Mouse (Mus musculus) ES-Bruce4 (cell line): Measurements from ENCODE around the gene Gm21987.

Experiments
- CTCF ChIP-seq: IDR thresholded peaks from one replicate; pipeline ENCODE4 v1.8.1; 2011; ENCODE audit warnings: low read depth, low read length
- EP300 ChIP-seq: IDR thresholded peaks from 2 replicates; pipeline ENCODE4 v1.6.1; 2011; ENCODE audit warnings: low read depth, low read length; ENCODE audit not compliant: insufficient read depth

DNA sequence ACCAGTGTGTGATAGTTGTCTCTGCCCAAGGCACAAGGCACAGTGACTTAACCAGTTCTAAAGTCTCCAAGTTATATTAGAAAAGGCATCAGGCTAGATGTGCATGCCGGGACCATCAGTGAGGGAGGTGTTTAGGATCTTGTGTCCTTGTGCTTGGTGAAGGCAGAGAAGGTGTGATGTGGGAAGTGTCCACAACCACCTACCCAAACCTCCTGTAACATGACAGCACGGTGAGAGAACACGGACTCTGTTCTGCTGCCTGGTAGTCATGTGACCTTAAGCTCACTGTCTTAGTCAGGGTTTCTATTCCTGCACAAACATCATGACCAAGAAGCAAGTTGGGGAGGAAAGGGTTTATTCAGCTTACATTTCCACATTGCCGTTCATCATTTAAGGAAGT lies 19.4 kb downstream of the Gm21987 start:
- TF ChIP-seq CTCF (no peak), EP300 (no peak)
